Mouse (Mus musculus) lung, postnatal 0 days (tissue): ENCODE measurements at regions not wholly inside any gene's neighbourhood (a gene's known extent, or its start where the extent isn't known, plus 50 kb on each side); places are given as distances from the start of the nearest gene placed in this dataset.

ENCODE experiments used
- ATAC-seq: fragments of 200-750 bp; cut with Nextera tagmentation; 2 replicates; pipeline ENCODE4 v1.8.0; 2017; ENCODE audit warnings: moderate library complexity
- DNase-seq: peaks from one replicate; pipeline ENCODE4 v3.0.0-alpha.2; 2016; ENCODE audit warnings: low spot score
- H3K27ac ChIP-seq: fragments of 300-500 bp; sonication (generic); 2 replicates; pipeline ENCODE4 v1.5.1; 2014; ENCODE audit warnings: antibody characterized with exemption, mild to moderate bottlenecking, low read length, mixed read lengths
- H3K27me3 ChIP-seq: fragments of 300-500 bp; sonication (generic); replicated peaks from 2 replicates; pipeline ENCODE4 v1.6.1; 2014; ENCODE audit warnings: low read length, mixed read lengths; ENCODE audit not compliant: insufficient read depth
- H3K36me3 ChIP-seq: fragments of 300-500 bp; sonication (generic); 2 replicates; pipeline ENCODE4 v1.6.1; 2014; ENCODE audit warnings: low read length, mixed read lengths; ENCODE audit not compliant: insufficient read depth
- H3K4me1 ChIP-seq: fragments of 300-500 bp; sonication (generic); 2 replicates; pipeline ENCODE4 v1.6.1; 2014; ENCODE audit warnings: antibody characterized with exemption, low read depth, low read length, mixed read lengths; ENCODE audit not compliant: insufficient read depth
- H3K4me2 ChIP-seq: fragments of 300-500 bp; sonication (generic); replicated peaks from 2 replicates; pipeline ENCODE4 v1.6.1; 2014; ENCODE audit warnings: low read depth, mild to moderate bottlenecking, low read length, moderate library complexity, mixed read lengths
- H3K4me3 ChIP-seq: fragments of 300-500 bp; sonication (generic); 2 replicates; pipeline ENCODE4 v1.5.1; 2014; ENCODE audit warnings: low read depth, low read length
- H3K9ac ChIP-seq: fragments of 300-500 bp; sonication (generic); replicated peaks from 2 replicates; pipeline ENCODE4 v1.6.1; 2014; ENCODE audit warnings: low read depth, mild to moderate bottlenecking
- H3K9me3 ChIP-seq: fragments of 300-500 bp; sonication (generic); 2 replicates; pipeline ENCODE4 v1.6.1; 2016; ENCODE audit warnings: low read length, mixed read lengths
- CTCF ChIP-seq: IDR thresholded peaks from 2 replicates; pipeline ENCODE4 v1.5.1; 2016; ENCODE audit warnings: antibody characterized with exemption, mild to moderate bottlenecking
- EP300 ChIP-seq: IDR thresholded peaks from 2 replicates; pipeline ENCODE4 v1.6.1; 2016; ENCODE audit warnings: antibody characterized with exemption, mild to moderate bottlenecking, control low read depth
- WGBS: fragments of 180-500 bp; shearing (Covaris S2); extraction: QIAGEN DNeasy Blood & Tissue Kit; methylation state at CpG from one replicate; pipeline ENCODE4 v1.1.7; 2014; 5-methylcytosine and 5-hydroxymethylcytosine counted together

DNA sequence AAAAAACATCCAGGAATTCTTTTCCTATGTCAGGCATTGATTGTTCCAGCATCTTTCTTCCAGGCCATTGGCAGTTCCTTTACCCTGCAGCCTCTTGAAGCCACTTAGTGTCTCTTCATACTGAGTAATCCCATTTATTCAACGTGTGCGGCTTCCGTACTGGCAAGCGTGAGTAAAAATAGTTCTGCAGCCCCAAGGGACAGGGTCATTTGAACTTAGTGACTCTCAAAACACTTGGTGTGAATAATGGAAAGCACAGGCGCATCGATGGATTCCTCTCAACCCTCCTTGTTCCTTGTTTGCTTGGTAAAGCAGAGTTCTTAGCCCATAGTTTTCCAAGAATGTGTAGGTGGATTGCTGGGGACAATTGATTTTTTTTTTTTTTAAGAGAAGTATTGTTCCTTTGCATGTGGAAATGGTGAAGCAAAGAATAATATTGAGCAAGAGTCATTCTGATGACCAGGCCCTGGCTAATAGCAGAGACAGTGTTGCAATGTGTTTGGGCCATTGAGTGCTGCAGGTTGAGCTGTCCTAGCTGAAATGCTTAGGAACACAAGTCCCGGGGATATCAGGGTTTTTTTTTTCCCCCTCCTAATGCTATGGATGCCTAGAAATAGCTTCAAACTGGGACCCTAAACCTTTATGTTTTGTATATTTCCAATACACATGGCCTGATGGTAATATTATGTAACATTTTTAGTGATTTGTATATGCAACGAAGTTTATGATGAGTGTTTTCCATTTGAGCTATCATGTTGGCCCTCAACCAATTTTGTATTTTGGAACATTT, 1294.1 kb upstream of the A1bg start:
- H3K9ac ChIP-seq = no peak overlapping the region
- no peak overlapping the region for H3K4me2 ChIP-seq
- WGBS = 42% methylated on average over 8 of the region's 8 CpGs
- H3K9me3 ChIP-seq = no peaks in the 10 kb centered on the region
- DNase-seq (peak; percentile 64), ATAC-seq (peak; percentile 44; the same call in 1 of the 2 replicates)
- no peaks in the 10 kb centered on the region for H3K36me3 ChIP-seq
- H3K27ac ChIP-seq = no peak overlapping the region
- H3K4me3 ChIP-seq = no peak overlapping the region
- H3K27me3 ChIP-seq = no peaks in the 10 kb centered on the region
- 0 out of 2 replicates have a peak, but pooled peaks cover 4% of the 10 kb centered on the region for H3K4me1 ChIP-seq
- TF ChIP-seq EP300 (0 out of 2 replicates have a peak, but pooled peaks have one; percentile 6), CTCF (no peak)

DNA sequence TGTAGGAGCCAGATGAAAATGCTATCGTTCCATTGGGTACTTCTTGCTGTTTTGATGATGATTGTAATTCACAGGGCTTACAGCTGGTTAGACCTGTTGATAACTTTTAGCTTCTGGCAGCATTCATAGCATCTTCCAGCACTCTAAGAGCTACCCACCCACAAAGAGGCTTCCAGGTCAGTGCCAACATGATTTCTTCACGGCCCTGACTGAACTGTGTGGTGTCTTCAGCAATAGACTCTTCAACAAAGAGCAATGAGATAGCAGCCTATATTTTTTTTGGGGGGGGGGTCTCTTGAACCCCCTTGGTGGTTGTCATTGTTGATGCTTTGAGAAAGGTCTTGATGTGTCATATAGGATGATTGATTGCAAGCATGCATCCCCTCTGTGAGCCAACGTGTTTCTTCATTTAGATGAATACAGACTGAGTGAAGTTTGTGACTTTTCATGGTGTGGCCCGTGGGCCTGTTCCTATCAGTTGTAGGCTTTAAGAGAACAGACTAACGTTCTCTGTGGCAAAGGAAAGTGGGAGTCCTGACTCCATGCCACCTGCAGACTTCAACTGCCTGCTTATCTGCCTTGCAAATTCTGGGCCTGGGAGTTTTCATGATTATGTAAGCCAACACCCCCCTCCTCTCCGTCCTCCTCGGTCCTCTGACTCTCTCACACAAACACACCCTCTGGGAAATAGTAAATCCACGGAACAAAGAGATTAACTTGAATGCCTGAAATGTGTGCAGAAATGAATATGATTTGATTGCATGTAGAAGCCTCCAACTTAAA, 1293.0 kb upstream of the A1bg start:
- H3K36me3 ChIP-seq = no peaks in the 10 kb centered on the region
- ATAC-seq (no peak), DNase-seq (no peak)
- no peak overlapping the region for H3K27ac ChIP-seq
- no peaks in the 10 kb centered on the region for H3K9me3 ChIP-seq
- H3K9ac ChIP-seq = no peak overlapping the region
- H3K4me1 ChIP-seq = 0 out of 2 replicates have a peak, but pooled peaks cover 4% of the 10 kb centered on the region
- TF ChIP-seq CTCF (no peak), EP300 (no peak)
- H3K27me3 ChIP-seq = no peaks in the 10 kb centered on the region
- H3K4me3 ChIP-seq = no peak overlapping the region
- 55% methylated on average over 8 of the region's 8 CpGs for WGBS
- H3K4me2 ChIP-seq = no peak overlapping the region

DNA sequence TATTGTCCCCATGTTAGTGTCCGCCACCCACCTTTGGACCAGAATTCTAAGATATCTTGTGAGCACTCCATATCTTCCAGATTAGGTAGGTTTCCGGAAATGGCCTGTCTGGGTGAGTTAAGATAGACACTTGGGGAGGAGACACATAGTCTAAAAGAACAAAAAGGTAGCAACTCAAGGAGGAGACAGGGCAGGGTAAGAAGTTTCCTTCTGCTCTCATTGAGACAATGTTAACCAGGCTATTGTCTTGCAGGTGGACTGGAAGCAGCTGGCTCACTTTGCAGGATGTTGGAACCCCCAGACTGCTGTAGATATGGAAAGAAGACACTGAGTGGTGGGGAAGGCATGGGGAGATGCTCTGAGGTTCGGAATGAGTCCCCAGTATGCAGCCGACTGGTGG, 1291.5 kb upstream of the A1bg start:
- no peak overlapping the region for H3K9ac ChIP-seq
- H3K36me3 ChIP-seq = no peaks in the 10 kb centered on the region
- H3K4me1 ChIP-seq = 0 out of 2 replicates have a peak, but pooled peaks cover 4% of the 10 kb centered on the region
- no peak overlapping the region for H3K27ac ChIP-seq
- no peaks in the 10 kb centered on the region for H3K27me3 ChIP-seq
- ATAC-seq (no peak), DNase-seq (no peak)
- H3K9me3 ChIP-seq = no peaks in the 10 kb centered on the region
- H3K4me2 ChIP-seq = no peak overlapping the region
- WGBS = 92% methylated on average over 4 of the region's 4 CpGs
- no peak overlapping the region for H3K4me3 ChIP-seq
- TF ChIP-seq CTCF = no peak
- TF ChIP-seq EP300 = no peak

DNA sequence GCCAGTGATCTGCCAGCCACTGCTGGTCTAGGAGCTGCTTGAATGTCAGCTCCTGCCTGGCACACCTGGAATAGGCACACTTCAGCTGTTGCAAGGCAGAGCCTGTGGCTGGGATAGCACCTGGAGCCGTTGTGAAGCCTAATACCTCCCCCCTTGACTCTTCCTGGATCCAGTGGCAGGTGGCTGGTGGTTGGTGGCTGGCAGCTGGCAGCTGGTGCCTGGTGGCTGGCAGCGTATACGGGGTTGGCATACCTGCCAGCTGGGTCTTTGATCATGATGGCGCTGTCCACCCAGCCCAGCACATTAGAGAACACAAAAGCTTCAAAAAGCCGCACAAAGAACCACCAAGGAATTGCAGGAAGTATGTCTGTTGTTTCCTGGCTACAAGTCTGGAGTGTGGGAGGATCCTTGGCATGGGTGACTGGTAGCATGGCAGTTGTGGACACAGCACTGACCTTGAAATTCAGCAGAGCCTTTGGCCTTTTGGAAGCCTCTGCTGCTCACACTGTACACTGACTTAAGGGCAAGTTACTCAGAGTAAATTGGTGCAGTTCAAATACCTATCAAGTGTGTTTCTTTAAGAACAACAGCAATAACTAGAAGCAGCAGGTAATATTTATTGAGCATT, 1289.6 kb upstream of the A1bg start:
- Histone ChIP-seq H3K4me3 (no peak overlapping the region), H3K4me2 (no peak overlapping the region), H3K4me1 (0 out of 2 replicates have a peak, but pooled peaks cover 4% of the 10 kb centered on the region), H3K27me3 (no peaks in the 10 kb centered on the region), H3K36me3 (no peaks in the 10 kb centered on the region), H3K27ac (no peak overlapping the region), H3K9ac (no peak overlapping the region), H3K9me3 (no peaks in the 10 kb centered on the region)
- ATAC-seq = no peak
- no peak for TF ChIP-seq CTCF
- no peak for TF ChIP-seq EP300
- peak; percentile 16 for DNase-seq
- 81% methylated on average over 5 of the region's 5 CpGs for WGBS

DNA sequence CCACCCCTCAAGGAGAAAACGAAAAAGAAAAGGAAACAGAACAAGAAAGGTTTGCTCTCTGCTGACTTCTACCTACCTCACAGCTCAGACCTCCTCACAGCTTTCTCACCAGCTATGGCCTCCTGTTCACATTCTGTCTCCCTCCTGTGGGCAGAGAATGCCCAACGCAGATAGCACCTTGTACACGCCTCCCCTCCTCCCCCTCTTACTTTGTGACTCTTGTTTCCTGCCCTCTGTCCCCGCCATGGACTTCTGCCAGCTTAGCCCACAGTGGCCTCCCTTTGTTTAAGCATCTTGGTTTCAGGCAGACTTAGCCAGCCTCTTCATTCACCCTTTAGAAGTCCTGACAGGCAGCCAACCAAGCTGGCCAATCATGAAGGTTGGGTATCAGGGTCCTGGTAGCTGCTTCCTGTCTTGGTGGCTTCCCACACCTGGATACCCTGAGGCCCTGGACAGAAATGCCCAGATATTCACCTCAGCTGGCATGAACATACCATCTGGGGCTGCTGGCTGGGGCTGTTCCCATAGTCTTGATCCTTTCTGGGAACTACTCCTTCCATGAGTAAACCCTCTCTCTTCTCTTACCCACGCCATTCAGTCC, 1287.2 kb upstream of the A1bg start:
- peak; percentile 35 for DNase-seq

More for the DNA sequence above, 1287.2 kb upstream of the A1bg start:
- H3K36me3 ChIP-seq = no peaks in the 10 kb centered on the region
- no peak for ATAC-seq
- peaks cover 5% of the 10 kb centered on the region; the same call in 1 of the 2 replicates for H3K4me1 ChIP-seq
- H3K27me3 ChIP-seq = no peaks in the 10 kb centered on the region
- H3K9ac ChIP-seq = no peak overlapping the region
- no peak overlapping the region for H3K4me3 ChIP-seq
- WGBS = 56% methylated on average over 5 of the region's 5 CpGs
- TF ChIP-seq EP300 (no peak), CTCF (peak; percentile 49)
- no peak overlapping the region for H3K27ac ChIP-seq
- no peak overlapping the region for H3K4me2 ChIP-seq
- H3K9me3 ChIP-seq = no peaks in the 10 kb centered on the region
